Mouse (Mus musculus) embryonic facial prominence, embryonic 11.5 days (tissue): Measurements from ENCODE around the gene Unc13d. TPM values are rescaled to one million over a fixed set of nuclear protein-coding genes. Genes with fewer than 3 reads are reported as not detected.

Experiments used
- ATAC-seq: fragments of 200-750 bp; cut with Nextera tagmentation; replicated peaks from 2 replicates; pipeline ENCODE4 v1.8.0; 2017; ENCODE audit warnings: low read depth; ENCODE audit not compliant: insufficient number of reproducible peaks, low FRiP score, low TSS enrichment
- DNase-seq: peaks from one replicate; pipeline ENCODE4 v3.0.0-alpha.2; 2015; ENCODE audit warnings: low spot score
- H3K27ac ChIP-seq: fragments of 300-500 bp; sonication (generic); replicated peaks from 2 replicates; pipeline ENCODE4 v1.5.1; 2014; ENCODE audit warnings: mild to moderate bottlenecking, low read depth, low read length, control low read depth
- H3K27me3 ChIP-seq: fragments of 300-500 bp; sonication (generic); 2 replicates; pipeline ENCODE4 v1.6.1; 2014; ENCODE audit warnings: mild to moderate bottlenecking, low read length, moderate library complexity, mixed read lengths; ENCODE audit not compliant: control insufficient read depth, insufficient read depth
- H3K36me3 ChIP-seq: fragments of 300-500 bp; sonication (generic); replicated peaks from 2 replicates; pipeline ENCODE4 v1.6.1; 2014; ENCODE audit warnings: low read depth, mild to moderate bottlenecking, low read length, moderate library complexity, mixed read lengths; ENCODE audit not compliant: control insufficient read depth, insufficient read depth
- H3K4me1 ChIP-seq: fragments of 300-500 bp; sonication (generic); 2 replicates; pipeline ENCODE4 v1.6.1; 2014; ENCODE audit warnings: low read length, mixed read lengths; ENCODE audit not compliant: control insufficient read depth, insufficient read depth
- H3K4me2 ChIP-seq: fragments of 300-500 bp; sonication (generic); 2 replicates; pipeline ENCODE4 v1.6.1; 2014; ENCODE audit warnings: low read depth, mild to moderate bottlenecking, control low read depth, low read length, moderate library complexity
- H3K4me3 ChIP-seq: fragments of 300-500 bp; sonication (generic); 2 replicates; pipeline ENCODE4 v1.5.1; 2014; ENCODE audit warnings: low read depth, low read length, control low read depth
- H3K9ac ChIP-seq: fragments of 300-500 bp; sonication (generic); replicated peaks from 2 replicates; pipeline ENCODE4 v1.6.1; 2014; ENCODE audit warnings: mild to moderate bottlenecking, control low read depth, low read length
- H3K9me3 ChIP-seq: fragments of 300-500 bp; sonication (generic); replicated peaks from 2 replicates; pipeline ENCODE4 v1.6.1; 2016; ENCODE audit warnings: mild to moderate bottlenecking, low read length, inconsistent platforms, mixed read lengths; ENCODE audit not compliant: control insufficient read depth
- WGBS: fragments of 180-500 bp; shearing (Covaris S2); extraction: QIAGEN DNeasy Blood & Tissue Kit; methylation state at CpG from one replicate; pipeline ENCODE4 v1.1.7; 2014; 5-methylcytosine and 5-hydroxymethylcytosine counted together
- polyA plus RNA-seq: library from polyadenylated mRNA; unstranded; fragments of >200 nt; fragmentation: Nextera tagmentation; extraction: Ambion mirVana; gene quantifications from 2 replicates; pipeline ENCODE4 v1.2.1, GENCODE M21; 2014

The Unc13d gene
- polyA plus RNA-seq, 1 experiment from 2014 or later, result 1.2 TPM

DNA sequence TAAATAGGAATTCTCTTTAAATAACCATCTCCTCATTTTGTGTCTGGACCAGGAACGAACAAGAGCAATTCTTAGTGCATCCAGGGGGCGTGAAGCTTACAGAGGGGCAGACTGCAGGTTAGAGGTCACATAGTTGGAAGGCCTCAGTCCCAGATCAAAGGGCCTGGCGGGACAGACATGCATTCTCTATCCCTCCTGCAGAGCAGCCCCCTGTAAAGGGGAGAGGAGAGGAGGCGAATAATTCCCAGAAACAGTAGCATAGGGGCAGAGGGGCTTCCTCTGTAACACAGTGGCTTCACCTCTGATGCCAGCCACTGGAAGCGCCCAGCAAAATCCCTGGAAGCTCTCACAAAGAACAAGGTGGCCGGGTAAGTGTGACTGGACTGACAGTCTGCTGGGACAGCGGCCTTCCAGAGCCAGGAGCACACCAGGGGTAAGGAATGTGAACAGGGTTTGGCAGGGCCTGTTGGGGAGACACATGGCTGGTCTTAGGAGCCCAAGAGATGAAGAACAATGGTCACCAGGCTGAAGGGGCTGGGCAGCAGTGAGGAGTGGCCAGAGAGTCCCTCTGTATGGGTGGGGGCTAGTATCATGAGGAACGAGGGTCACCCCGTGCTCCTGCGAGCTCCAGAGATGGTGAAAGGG, 1.0 kb upstream of the Unc13d start:
- H3K27ac ChIP-seq, result no peak overlapping the region
- H3K36me3 ChIP-seq, result no peaks in the 10 kb centered on the region; the same call in none of the 2 replicates
- no peak for ATAC-seq
- no peak overlapping the region for H3K4me3 ChIP-seq
- H3K9me3 ChIP-seq, result no peaks in the 10 kb centered on the region
- no peak overlapping the region for H3K9ac ChIP-seq
- DNase-seq, result no peak
- WGBS, result 33% methylated on average over 10 of the region's 10 CpGs
- H3K27me3 ChIP-seq, result no peaks in the 10 kb centered on the region
- H3K4me2 ChIP-seq, result no peak overlapping the region
- no peaks in the 10 kb centered on the region for H3K4me1 ChIP-seq

DNA sequence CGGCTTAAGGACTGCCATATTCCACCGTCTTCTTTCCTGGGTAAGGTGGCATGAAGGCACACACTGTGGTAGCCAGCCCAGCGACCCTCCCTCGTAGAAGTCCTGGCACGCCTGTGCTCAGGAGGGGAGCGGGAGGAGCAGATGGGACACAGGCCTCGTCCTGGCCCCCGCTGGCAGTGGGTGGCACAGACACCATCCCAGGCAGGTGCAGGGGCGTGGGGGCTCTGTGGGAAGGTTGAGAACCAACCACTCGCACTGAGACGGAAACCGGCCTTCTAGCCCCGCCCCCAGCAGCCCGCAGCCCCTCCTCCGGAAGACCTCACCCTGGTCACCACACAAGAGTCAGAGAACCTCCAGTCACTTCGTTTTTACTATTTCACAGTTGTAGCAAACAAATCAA, 460 bp upstream of the Unc13d start:
- Histone ChIP-seq H3K27ac (no peak overlapping the region), H3K27me3 (no peaks in the 10 kb centered on the region), H3K9ac (peak overlapping the region; percentile 32; the same call in 1 of the 2 replicates), H3K4me3 (peak overlapping the region; percentile 15; the same call in 1 of the 2 replicates), H3K4me1 (no peaks in the 10 kb centered on the region), H3K9me3 (no peaks in the 10 kb centered on the region), H3K4me2 (peak overlapping the region; percentile 49), H3K36me3 (no peaks in the 10 kb centered on the region; the same call in none of the 2 replicates)
- WGBS, result 12% methylated on average over 16 of the region's 16 CpGs
- ATAC-seq, result 0 out of 2 replicates have a peak, but pooled peaks have one; percentile 26
- peak; percentile 48 for DNase-seq

DNA sequence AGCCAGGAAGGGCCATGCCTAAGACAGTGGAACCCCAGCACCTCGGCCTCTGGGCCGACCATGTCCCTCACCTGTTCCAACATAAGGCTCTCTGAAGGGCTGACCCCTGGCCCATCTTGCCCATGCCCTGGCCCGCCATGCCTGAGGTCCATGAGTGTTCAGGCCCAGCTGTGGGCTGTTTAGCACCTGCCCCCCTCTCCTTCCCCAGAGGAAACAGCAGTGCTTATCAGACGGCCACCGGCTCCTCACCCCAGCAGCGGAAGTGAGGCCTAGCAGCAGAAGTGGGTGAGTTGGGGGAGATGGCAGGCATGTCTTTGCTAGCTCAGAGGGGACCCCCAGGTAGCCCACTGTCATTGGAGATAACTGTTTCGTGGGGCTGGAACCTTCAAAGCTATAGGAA, 925 bp downstream of the Unc13d start:
- H3K4me3 ChIP-seq, result no peak overlapping the region
- 84% methylated on average over 7 of the region's 7 CpGs for WGBS
- H3K4me2 ChIP-seq, result no peak overlapping the region
- H3K27ac ChIP-seq, result no peak overlapping the region
- no peak for DNase-seq
- no peak overlapping the region for H3K9ac ChIP-seq
- H3K36me3 ChIP-seq, result no peaks in the 10 kb centered on the region; the same call in none of the 2 replicates
- no peak for ATAC-seq
- no peaks in the 10 kb centered on the region for H3K4me1 ChIP-seq
- no peaks in the 10 kb centered on the region for H3K9me3 ChIP-seq
- H3K27me3 ChIP-seq, result no peaks in the 10 kb centered on the region

DNA sequence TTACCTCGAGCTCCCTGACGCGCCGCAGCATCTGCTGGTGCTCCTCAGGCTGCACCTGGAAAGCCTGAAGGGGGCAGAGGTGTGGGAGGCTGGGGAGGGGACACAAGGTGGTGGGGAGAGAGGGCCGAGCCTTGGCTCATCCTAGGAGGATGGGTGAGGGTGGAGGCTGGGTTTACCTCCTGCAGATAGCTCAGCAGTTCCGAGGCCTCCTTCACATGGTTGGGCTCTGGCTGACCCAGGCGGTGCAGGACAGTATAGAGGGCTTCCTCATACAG, 1.6 kb downstream of the Unc13d start:
- no peaks in the 10 kb centered on the region for H3K27me3 ChIP-seq

DNA sequence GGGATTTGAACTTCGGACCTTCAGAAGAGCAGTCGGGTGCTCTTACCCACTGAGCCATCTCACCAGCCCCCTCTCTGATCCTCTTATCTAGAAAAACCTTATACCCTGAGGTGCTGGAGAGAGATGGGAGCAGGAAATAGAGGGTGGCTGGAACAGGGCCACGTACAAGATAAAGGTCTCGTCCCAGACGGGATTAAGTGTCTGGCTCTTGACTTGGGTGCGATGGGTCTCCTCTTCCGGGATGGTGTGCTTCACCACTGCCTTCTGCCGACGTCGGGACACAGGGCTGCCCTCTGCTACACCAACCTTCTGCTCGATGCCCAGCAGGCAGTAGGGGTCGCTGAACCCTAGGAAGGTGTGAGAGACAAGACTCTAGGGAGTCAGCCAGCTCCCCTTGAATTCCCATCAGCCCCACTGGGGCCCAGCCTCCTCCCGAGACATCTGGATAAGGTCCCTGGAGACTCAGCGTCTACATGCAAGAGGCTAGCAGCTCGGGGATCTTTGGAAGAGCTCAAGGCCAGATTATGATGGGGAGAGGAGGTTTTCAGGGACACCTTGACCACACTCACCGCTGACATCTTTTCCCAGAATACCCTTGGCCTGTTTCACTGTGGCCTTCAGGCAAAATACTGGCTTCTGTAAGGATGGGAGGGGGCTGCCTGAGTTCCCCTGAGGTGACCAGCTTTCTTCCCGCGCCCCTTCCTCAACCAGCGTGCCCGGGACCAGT, 2.1 kb downstream of the Unc13d start:
- Histone ChIP-seq H3K4me2 (no peak overlapping the region), H3K9me3 (no peaks in the 10 kb centered on the region), H3K27me3 (no peaks in the 10 kb centered on the region), H3K36me3 (no peaks in the 10 kb centered on the region; the same call in none of the 2 replicates), H3K4me3 (no peak overlapping the region), H3K4me1 (no peaks in the 10 kb centered on the region), H3K27ac (no peak overlapping the region), H3K9ac (no peak overlapping the region)
- 54% methylated on average over 20 of the region's 20 CpGs for WGBS
- ATAC-seq (no peak), DNase-seq (no peak)

More for the DNA sequence above, 1.6 kb downstream of the Unc13d start:
- H3K4me1 ChIP-seq, result no peaks in the 10 kb centered on the region
- ATAC-seq (no peak), DNase-seq (no peak)
- no peaks in the 10 kb centered on the region; the same call in none of the 2 replicates for H3K36me3 ChIP-seq
- no peak overlapping the region for H3K9ac ChIP-seq
- no peak overlapping the region for H3K27ac ChIP-seq
- H3K4me3 ChIP-seq, result no peak overlapping the region
- H3K9me3 ChIP-seq, result no peaks in the 10 kb centered on the region
- no peak overlapping the region for H3K4me2 ChIP-seq
- 62% methylated on average over 7 of the region's 7 CpGs for WGBS

DNA sequence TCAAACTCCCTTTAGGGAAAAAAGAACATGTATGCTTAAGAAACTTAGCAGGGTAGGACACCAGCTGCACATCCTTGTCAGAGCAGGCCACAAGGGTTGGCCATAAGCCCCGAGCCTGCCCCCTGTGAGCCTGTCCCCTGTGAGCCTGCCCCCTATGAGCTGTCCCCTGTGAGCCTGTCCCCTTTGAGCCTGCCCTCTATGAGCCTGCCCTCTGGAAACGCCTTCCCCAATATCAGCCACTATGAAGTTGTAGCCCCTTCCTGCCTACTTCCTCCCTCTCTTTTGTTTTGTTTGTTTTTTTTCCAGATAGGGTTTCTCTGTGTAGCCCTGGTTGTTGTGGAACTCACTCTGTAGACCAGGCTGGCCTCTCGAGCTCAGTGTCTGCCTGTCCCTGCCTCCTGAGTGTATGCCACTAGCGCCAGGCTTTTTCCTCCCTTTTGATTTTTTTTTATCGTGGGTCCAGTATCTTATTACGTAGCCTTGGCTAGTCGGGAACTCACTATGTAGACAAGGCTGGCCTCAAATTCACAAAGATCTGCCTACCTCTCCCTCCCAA, 3.2 kb downstream of the Unc13d start:
- Histone ChIP-seq H3K27ac (no peak overlapping the region), H3K4me1 (no peaks in the 10 kb centered on the region)
- 49% methylated on average over 7 of the region's 7 CpGs for WGBS

DNA sequence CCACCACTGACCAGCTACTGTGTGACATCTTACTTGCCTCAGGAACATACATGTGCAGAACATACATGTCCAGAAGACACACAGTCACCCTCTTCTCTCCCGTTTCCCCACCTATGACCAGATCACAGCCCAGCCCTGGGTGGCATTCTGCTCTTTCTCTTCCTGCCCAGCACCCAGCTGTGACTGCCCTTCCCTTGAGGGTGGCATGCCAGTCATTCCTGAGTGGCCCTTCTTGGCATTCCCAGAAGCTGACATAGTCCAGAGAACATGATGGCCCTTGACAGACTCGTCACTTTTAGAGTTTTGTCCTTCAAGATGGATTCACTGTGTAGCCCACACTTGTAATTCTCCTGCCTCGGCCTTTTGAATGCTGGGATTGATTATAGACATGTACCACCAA, 5.2 kb downstream of the Unc13d start:
- H3K27me3 ChIP-seq, result no peaks in the 10 kb centered on the region
- H3K4me2 ChIP-seq, result no peak overlapping the region
- H3K9ac ChIP-seq, result no peak overlapping the region
- ATAC-seq (no peak), DNase-seq (no peak)
- H3K36me3 ChIP-seq, result no peaks in the 10 kb centered on the region
- no peaks in the 10 kb centered on the region for H3K9me3 ChIP-seq
- H3K27ac ChIP-seq, result no peak overlapping the region
- H3K4me1 ChIP-seq, result no peaks in the 10 kb centered on the region
- 80% methylated on average over 3 of the region's 3 CpGs for WGBS
- no peak overlapping the region for H3K4me3 ChIP-seq

More for the DNA sequence above, 3.2 kb downstream of the Unc13d start:
- H3K4me2 ChIP-seq, result no peak overlapping the region
- H3K9ac ChIP-seq, result no peak overlapping the region
- H3K36me3 ChIP-seq, result no peaks in the 10 kb centered on the region
- no peaks in the 10 kb centered on the region for H3K9me3 ChIP-seq
- no peak for ATAC-seq
- no peaks in the 10 kb centered on the region for H3K27me3 ChIP-seq
- no peak overlapping the region for H3K4me3 ChIP-seq
- DNase-seq, result no peak

DNA sequence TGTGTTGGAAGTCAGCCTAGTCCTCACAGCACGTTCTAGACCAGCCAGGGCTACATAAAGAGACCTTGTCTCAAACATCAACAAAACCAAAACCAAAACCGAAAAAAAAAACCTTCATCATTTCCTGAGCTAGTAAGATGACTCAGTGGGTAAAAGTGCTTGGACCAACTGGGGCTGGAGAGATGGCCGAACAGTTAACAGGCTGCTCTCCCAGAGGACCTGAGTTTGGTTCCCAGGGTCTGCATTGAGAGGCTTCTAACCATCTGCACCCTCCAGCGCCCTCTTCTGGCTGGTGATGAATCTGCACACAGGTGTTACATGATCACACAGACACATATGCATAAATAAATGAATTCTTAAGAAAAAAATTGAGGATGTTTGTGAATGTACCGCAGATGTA, 6.3 kb downstream of the Unc13d start:
- WGBS, result 60% methylated on average over 5 of the region's 5 CpGs
- ATAC-seq, result no peak

More for the DNA sequence above, 6.3 kb downstream of the Unc13d start:
- Histone ChIP-seq H3K4me3 (no peak overlapping the region), H3K36me3 (no peaks in the 10 kb centered on the region), H3K9me3 (no peaks in the 10 kb centered on the region), H3K27ac (no peak overlapping the region), H3K9ac (no peak overlapping the region), H3K4me1 (no peaks in the 10 kb centered on the region), H3K27me3 (no peaks in the 10 kb centered on the region), H3K4me2 (no peak overlapping the region)
- peak; percentile 14 for DNase-seq
